Mouse (Mus musculus) testis, adult 2 months (tissue): ENCODE measurements around the gene Pik3ip1.

Experiments
- CTCF ChIP-seq: fragments of 200-500 bp; IDR thresholded peaks from 2 replicates; pipeline ENCODE4 v1.5.1; 2012; ENCODE audit warnings: low read depth, mild to moderate bottlenecking, inconsistent platforms, low read length, moderate library complexity; ENCODE audit not compliant: control insufficient read depth, insufficient read depth, insufficient replicate concordance
- POLR2A ChIP-seq: fragments of 200-500 bp; IDR thresholded peaks from 2 replicates; pipeline ENCODE4 v1.6.1; 2012; ENCODE audit warnings: low read depth, mild to moderate bottlenecking, inconsistent platforms, low read length, moderate library complexity; ENCODE audit not compliant: control insufficient read depth

- TF ChIP-seq CTCF (no peak), POLR2A (no peak)
Measured at GRCm38 (mm10) chr11:3374293-3374645, 44.1 kb downstream of the Pik3ip1 start.
